Mouse (Mus musculus): ENCODE results near the gene Gm20479. TPM values are rescaled to one million over a fixed set of nuclear protein-coding genes. Genes with fewer than 3 reads are reported as not detected.

The Gm20479 gene
- polyA plus RNA-seq, 1 experiment from 2014 or later: 1.9 TPM

GRCm38 (mm10) chr7:27395521-27396183 lies 38.4 kb upstream of the Gm20479 start:
- Histone ChIP-seq H3K36me3 (ENCODE audit: control insufficient read depth, insufficient read depth, low read length) (no peaks in the 10 kb centered on the region), H3K4me2 (replicated peaks; ENCODE audit: low read depth, low read length) (peak overlapping the region; percentile 82), H3K4me3 (ENCODE audit: low read length) (peak overlapping the region; percentile 47; the same call in 1 of the 2 replicates), H3K27ac (ENCODE audit: low read depth, low read length) (no peak overlapping the region), H3K9me3 (ENCODE audit: control insufficient read depth, low read length) (no peaks in the 10 kb centered on the region), H3K27me3 (ENCODE audit: control insufficient read depth, insufficient read depth, low read length) (peaks cover 71% of the 10 kb centered on the region), H3K9ac (ENCODE audit: low read depth, low read length) (no peak overlapping the region), H3K4me1 (ENCODE audit: control insufficient read depth, insufficient read depth, low read length) (peaks cover 8% of the 10 kb centered on the region; the same call in 1 of the 2 replicates)
- ATAC-seq (ENCODE audit: low FRiP score, low TSS enrichment): peak; percentile 14; the same call in 1 of the 2 replicates
- 2% methylated on average over 22 of the region's 22 CpGs for WGBS

- Histone ChIP-seq H3K36me3 (ENCODE audit: control insufficient read depth, insufficient read depth, low read length) (no peaks in the 10 kb centered on the region), H3K9ac (ENCODE audit: low read depth, low read length) (no peak overlapping the region), H3K4me2 (replicated peaks; ENCODE audit: low read depth, low read length) (no peak overlapping the region), H3K27me3 (ENCODE audit: control insufficient read depth, insufficient read depth, low read length) (peaks cover 50% of the 10 kb centered on the region), H3K4me3 (ENCODE audit: low read length) (no peak overlapping the region), H3K9me3 (ENCODE audit: control insufficient read depth, low read length) (no peaks in the 10 kb centered on the region), H3K27ac (ENCODE audit: low read depth, low read length) (no peak overlapping the region), H3K4me1 (ENCODE audit: control insufficient read depth, insufficient read depth, low read length) (peaks cover 4% of the 10 kb centered on the region; the same call in 1 of the 2 replicates)
- 41% methylated on average over 16 of the region's 16 CpGs for WGBS
- no peak for ATAC-seq (ENCODE audit: low FRiP score, low TSS enrichment)
Observed at GRCm38 (mm10) chr7:27391416-27391815, 34.2 kb upstream of the Gm20479 start.

GRCm38 (mm10) chr7:27389213-27389612 lies 32.0 kb upstream of the Gm20479 start:
- Histone ChIP-seq H3K27me3 (ENCODE audit: control insufficient read depth, insufficient read depth, low read length) (peaks cover 29% of the 10 kb centered on the region), H3K36me3 (ENCODE audit: control insufficient read depth, insufficient read depth, low read length) (no peaks in the 10 kb centered on the region), H3K9me3 (ENCODE audit: control insufficient read depth, low read length) (no peaks in the 10 kb centered on the region), H3K9ac (ENCODE audit: low read depth, low read length) (no peak overlapping the region), H3K27ac (ENCODE audit: low read depth, low read length) (no peak overlapping the region), H3K4me3 (ENCODE audit: low read length) (no peak overlapping the region), H3K4me2 (replicated peaks; ENCODE audit: low read depth, low read length) (no peak overlapping the region), H3K4me1 (ENCODE audit: control insufficient read depth, insufficient read depth, low read length) (no peaks in the 10 kb centered on the region)
- 77% methylated on average over 6 of the region's 6 CpGs for WGBS
- no peak for ATAC-seq (ENCODE audit: low FRiP score, low TSS enrichment)

GRCm38 (mm10) chr7:27384731-27385130 lies 27.5 kb upstream of the Gm20479 start:
- no peaks in the 10 kb centered on the region for H3K9me3 ChIP-seq (ENCODE audit: control insufficient read depth, low read length)
- no peak overlapping the region for H3K27ac ChIP-seq (ENCODE audit: low read depth, low read length)
- no peak overlapping the region for H3K4me3 ChIP-seq (ENCODE audit: low read length)
- WGBS: 37% methylated on average over 4 of the region's 4 CpGs
- ATAC-seq (ENCODE audit: low FRiP score, low TSS enrichment): peak; percentile 79
- H3K36me3 ChIP-seq (ENCODE audit: control insufficient read depth, insufficient read depth, low read length): no peaks in the 10 kb centered on the region
- no peak overlapping the region for H3K9ac ChIP-seq (ENCODE audit: low read depth, low read length)
- H3K27me3 ChIP-seq (ENCODE audit: control insufficient read depth, insufficient read depth, low read length): no peaks in the 10 kb centered on the region
- H3K4me1 ChIP-seq (ENCODE audit: control insufficient read depth, insufficient read depth, low read length): no peaks in the 10 kb centered on the region
- H3K4me2 ChIP-seq (replicated peaks; ENCODE audit: low read depth, low read length): no peak overlapping the region

- ATAC-seq (ENCODE audit: low FRiP score, low TSS enrichment): no peak
- 72% methylated on average over 5 of the region's 5 CpGs for WGBS
Observed at GRCm38 (mm10) chr7:27384134-27384533, 26.9 kb upstream of the Gm20479 start.

GRCm38 (mm10) chr7:27383233-27383632 lies 26.0 kb upstream of the Gm20479 start:
- 74% methylated on average over 1 of the region's 1 CpGs for WGBS

More at GRCm38 (mm10) chr7:27384134-27384533, 26.9 kb upstream of the Gm20479 start:
- Histone ChIP-seq H3K27ac (ENCODE audit: low read depth, low read length) (no peak overlapping the region), H3K9me3 (ENCODE audit: control insufficient read depth, low read length) (no peaks in the 10 kb centered on the region), H3K4me2 (replicated peaks; ENCODE audit: low read depth, low read length) (no peak overlapping the region), H3K36me3 (ENCODE audit: control insufficient read depth, insufficient read depth, low read length) (no peaks in the 10 kb centered on the region), H3K27me3 (ENCODE audit: control insufficient read depth, insufficient read depth, low read length) (no peaks in the 10 kb centered on the region), H3K4me1 (ENCODE audit: control insufficient read depth, insufficient read depth, low read length) (no peaks in the 10 kb centered on the region), H3K4me3 (ENCODE audit: low read length) (no peak overlapping the region), H3K9ac (ENCODE audit: low read depth, low read length) (no peak overlapping the region)

GRCm38 (mm10) chr7:27381560-27381959 lies 24.3 kb upstream of the Gm20479 start:
- no peak overlapping the region for H3K27ac ChIP-seq (ENCODE audit: low read depth, low read length)
- ATAC-seq (ENCODE audit: low FRiP score, low TSS enrichment): no peak
- no peak overlapping the region for H3K4me3 ChIP-seq (ENCODE audit: low read length)
- H3K9ac ChIP-seq (ENCODE audit: low read depth, low read length): no peak overlapping the region
- no peaks in the 10 kb centered on the region for H3K36me3 ChIP-seq (ENCODE audit: control insufficient read depth, insufficient read depth, low read length)
- no peaks in the 10 kb centered on the region for H3K9me3 ChIP-seq (ENCODE audit: control insufficient read depth, low read length)
- H3K4me1 ChIP-seq (ENCODE audit: control insufficient read depth, insufficient read depth, low read length): no peaks in the 10 kb centered on the region
- 64% methylated on average over 4 of the region's 4 CpGs for WGBS
- no peak overlapping the region for H3K4me2 ChIP-seq (replicated peaks; ENCODE audit: low read depth, low read length)
- H3K27me3 ChIP-seq (ENCODE audit: control insufficient read depth, insufficient read depth, low read length): peaks cover 11% of the 10 kb centered on the region

More at GRCm38 (mm10) chr7:27383233-27383632, 26.0 kb upstream of the Gm20479 start:
- no peaks in the 10 kb centered on the region for H3K36me3 ChIP-seq (ENCODE audit: control insufficient read depth, insufficient read depth, low read length)
- ATAC-seq (ENCODE audit: low FRiP score, low TSS enrichment): no peak
- H3K9ac ChIP-seq (ENCODE audit: low read depth, low read length): no peak overlapping the region
- H3K4me1 ChIP-seq (ENCODE audit: control insufficient read depth, insufficient read depth, low read length): no peaks in the 10 kb centered on the region
- H3K4me2 ChIP-seq (replicated peaks; ENCODE audit: low read depth, low read length): no peak overlapping the region
- no peaks in the 10 kb centered on the region for H3K27me3 ChIP-seq (ENCODE audit: control insufficient read depth, insufficient read depth, low read length)
- H3K4me3 ChIP-seq (ENCODE audit: low read length): no peak overlapping the region
- H3K9me3 ChIP-seq (ENCODE audit: control insufficient read depth, low read length): no peaks in the 10 kb centered on the region
- H3K27ac ChIP-seq (ENCODE audit: low read depth, low read length): no peak overlapping the region

GRCm38 (mm10) chr7:27381009-27381408 lies 23.8 kb upstream of the Gm20479 start:
- no peak overlapping the region for H3K4me2 ChIP-seq (replicated peaks; ENCODE audit: low read depth, low read length)
- H3K36me3 ChIP-seq (ENCODE audit: control insufficient read depth, insufficient read depth, low read length): no peaks in the 10 kb centered on the region
- no peak overlapping the region for H3K27ac ChIP-seq (ENCODE audit: low read depth, low read length)
- ATAC-seq (ENCODE audit: low FRiP score, low TSS enrichment): no peak
- H3K4me1 ChIP-seq (ENCODE audit: control insufficient read depth, insufficient read depth, low read length): no peaks in the 10 kb centered on the region
- no peak overlapping the region for H3K4me3 ChIP-seq (ENCODE audit: low read length)
- WGBS: 47% methylated on average over 1 of the region's 1 CpGs
- no peaks in the 10 kb centered on the region for H3K9me3 ChIP-seq (ENCODE audit: control insufficient read depth, low read length)
- no peak overlapping the region for H3K9ac ChIP-seq (ENCODE audit: low read depth, low read length)
- peaks cover 13% of the 10 kb centered on the region for H3K27me3 ChIP-seq (ENCODE audit: control insufficient read depth, insufficient read depth, low read length)

GRCm38 (mm10) chr7:27379836-27380235 lies 22.6 kb upstream of the Gm20479 start:
- Histone ChIP-seq H3K27ac (ENCODE audit: low read depth, low read length) (no peak overlapping the region), H3K4me1 (ENCODE audit: control insufficient read depth, insufficient read depth, low read length) (no peaks in the 10 kb centered on the region), H3K36me3 (ENCODE audit: control insufficient read depth, insufficient read depth, low read length) (no peaks in the 10 kb centered on the region), H3K27me3 (ENCODE audit: control insufficient read depth, insufficient read depth, low read length) (peaks cover 23% of the 10 kb centered on the region), H3K4me2 (replicated peaks; ENCODE audit: low read depth, low read length) (no peak overlapping the region), H3K4me3 (ENCODE audit: low read length) (no peak overlapping the region), H3K9me3 (ENCODE audit: control insufficient read depth, low read length) (no peaks in the 10 kb centered on the region), H3K9ac (ENCODE audit: low read depth, low read length) (no peak overlapping the region)
- no peak for ATAC-seq (ENCODE audit: low FRiP score, low TSS enrichment)
- WGBS: 89% methylated on average over 6 of the region's 6 CpGs

All from kidney, embryonic 14.5 days (tissue).